Comparison of ENCODE assay signal across 8 mouse cellular contexts in the genomic region with DNA sequence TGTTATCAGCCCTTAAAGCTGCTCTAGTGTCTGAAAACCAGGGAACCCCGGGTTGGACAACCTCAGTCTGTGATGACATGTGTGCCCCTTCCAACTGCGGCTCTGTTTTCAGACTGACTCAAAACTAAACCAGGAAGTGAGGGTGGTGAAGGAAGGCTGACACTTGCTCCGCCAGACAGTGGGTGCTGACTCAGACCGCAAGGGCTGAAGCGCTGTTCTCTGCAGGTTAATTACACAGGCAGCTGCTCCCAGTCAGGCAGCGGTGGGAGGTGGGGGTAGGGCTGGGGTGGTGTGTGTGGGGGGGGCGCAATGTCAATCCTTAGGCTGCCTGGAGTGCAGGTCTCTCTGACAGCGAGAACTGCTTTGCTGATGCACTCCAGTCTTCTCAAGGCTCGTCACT. TPM values are rescaled to one million over a fixed set of nuclear protein-coding genes. Genes with fewer than 3 reads are reported as not detected.
DNase-seq lines count a peak whose midpoint lies in the region; ATAC-seq and TF ChIP-seq lines count a peak whose summit lies in the region.

No protein-coding gene starts in this region.

- ATAC-seq in forebrain, embryonic 12.5 days (ENCODE audit: low FRiP score) = peak; percentile 64
- ATAC-seq in forebrain, embryonic 15.5 days (replicated peaks) = no peak

- no peaks in the 10 kb centered on the region for H3K36me3 ChIP-seq in forebrain, embryonic 12.5 days (replicated peaks)
- H3K36me3 ChIP-seq in forebrain, embryonic 15.5 days = no peaks in the 10 kb centered on the region
- no peaks in the 10 kb centered on the region for H3K36me3 ChIP-seq in small intestine, adult 2 months (ENCODE audit: control insufficient read depth, insufficient read depth, low read length)

- TF ChIP-seq POLR2A in small intestine, adult 2 months (IDR thresholded peaks at IDR 0.05; ENCODE audit: low read depth, low read length) = no peak

- DNase-seq in right cerebral cortex, postnatal 10 days (ENCODE audit: low spot score in 2 of 2) = peak; percentile 29 to 33
- DNase-seq in right cerebral cortex, postnatal 4 days = no peak
- DNase-seq in liver = peak; percentile 52
- no peak for DNase-seq in right cerebral cortex, postnatal 14 days
- no peak for DNase-seq in cerebellum, postnatal 25 days

- H3K9ac ChIP-seq in forebrain, embryonic 12.5 days = no peak overlapping the region
- H3K9ac ChIP-seq in forebrain, embryonic 15.5 days (replicated peaks) = no peak overlapping the region

- H3K27me3 ChIP-seq in forebrain, embryonic 12.5 days = no peaks in the 10 kb centered on the region
- no peaks in the 10 kb centered on the region for H3K27me3 ChIP-seq in forebrain, embryonic 15.5 days
- H3K27me3 ChIP-seq in small intestine, adult 2 months (ENCODE audit: control insufficient read depth, insufficient read depth, low read length) = no peaks in the 10 kb centered on the region

- 42% methylated on average over 9 of the region's 9 CpGs for WGBS in forebrain, embryonic 12.5 days
- WGBS in forebrain, embryonic 15.5 days = 42% methylated on average over 9 of the region's 9 CpGs
- 19% methylated on average over 9 of the region's 9 CpGs for WGBS in small intestine, adult 2 months

- peaks cover 5% of the 10 kb centered on the region; the same call in 1 of the 2 replicates for H3K4me1 ChIP-seq in forebrain, embryonic 12.5 days
- H3K4me1 ChIP-seq in forebrain, embryonic 15.5 days = no peaks in the 10 kb centered on the region
- H3K4me1 ChIP-seq in small intestine, adult 2 months (ENCODE audit: control insufficient read depth, insufficient read depth, insufficient read length, low read length) = peaks cover 13% of the 10 kb centered on the region

- no peak for TF ChIP-seq CTCF in small intestine, adult 2 months (IDR thresholded peaks at IDR 0.05; ENCODE audit: extremely low read depth, insufficient read length, insufficient replicate concordance, low read depth, low read length)

- H3K9me3 ChIP-seq in forebrain, embryonic 12.5 days = no peaks in the 10 kb centered on the region
- no peaks in the 10 kb centered on the region for H3K9me3 ChIP-seq in forebrain, embryonic 15.5 days

- no peak overlapping the region for H3K27ac ChIP-seq in forebrain, embryonic 12.5 days
- no peak overlapping the region for H3K27ac ChIP-seq in forebrain, embryonic 15.5 days (replicated peaks)
- peak overlapping the region; percentile 20; the same call in 1 of the 2 replicates for H3K27ac ChIP-seq in small intestine, adult 2 months (ENCODE audit: insufficient read depth, low read depth, low read length)

- no peak overlapping the region for H3K4me3 ChIP-seq in forebrain, embryonic 12.5 days (replicated peaks)
- no peak overlapping the region for H3K4me3 ChIP-seq in forebrain, embryonic 15.5 days
- no peak overlapping the region for H3K4me3 ChIP-seq in small intestine, adult 2 months (ENCODE audit: low read depth, low read length)

- no peak overlapping the region for H3K4me2 ChIP-seq in forebrain, embryonic 12.5 days
- no peak overlapping the region for H3K4me2 ChIP-seq in forebrain, embryonic 15.5 days (replicated peaks)

RNA-seq across cellular contexts. Expression of a gene that starts 51.6 kb away (rescaled TPM):
- 24.8 and 25.6 TPM in 2 replicates for polyA plus RNA-seq in forebrain, embryonic 12.5 days (2016; fragmentation: Nextera tagmentation; extraction: Ambion mirVana)
- 40.1 and 42.8 TPM in 2 replicates for polyA plus RNA-seq in forebrain, embryonic 15.5 days (2015; fragmentation: Nextera tagmentation; extraction: Ambion mirVana)
- 6.8 and 9.4 TPM in 2 replicates for polyA plus RNA-seq in small intestine, adult 2 months (2012; rRNA removed)

Comparison
In these comparisons a context has a peak if more than half of its experiments do, and no peak if none do; other contexts are left out.
1. DNase-seq: peak in right cerebral cortex, postnatal 10 days (2 of 2) and liver (single experiment); none in right cerebral cortex, postnatal 4 days (single experiment), right cerebral cortex, postnatal 14 days (single experiment) and cerebellum, postnatal 25 days (0 of 2).